Mouse (Mus musculus) granulocyte monocyte progenitor cell, adult 5-6 weeks (primary cell): ENCODE data around the gene Cwc15. TPM values are rescaled to one million over a fixed set of nuclear protein-coding genes. Genes with fewer than 3 reads are reported as not detected.

Source experiments
- ATAC-seq: replicated peaks from 2 replicates; pipeline ENCODE4 v1.8.0; 2016; ENCODE audit warnings: mild to moderate bottlenecking, moderate TSS enrichment, inconsistent platforms; ENCODE audit not compliant: poor library complexity, severe bottlenecking
- total RNA-seq, 2 experiments: library from RNA; stranded (forward) in 1 of 2; stranded (reverse) in 1 of 2; fragments of 200-712, 200-1000 nt in 1 of 2; fragments of >200 nt in 1 of 2; fragmentation: Nextera tagmentation in 1 of 2; gene quantifications; 2 replicates each; pipeline ENCODE4 v1.2.3; 2014 to 2017

The Cwc15 gene
- total RNA-seq, 2 experiments from 2014 or later, result 180 to 214 TPM

- ATAC-seq, result no peak
These were observed 47.4 kb downstream of the Cwc15 start for GRCm38 (mm10) chr9:14547584-14548365.

GRCm38 (mm10) chr9:14548366-14548761 is 47.9 kb downstream of the Cwc15 start:
- ATAC-seq, result no peak

- ATAC-seq, result no peak
These were observed 57.9 kb downstream of the Cwc15 start for GRCm38 (mm10) chr9:14558332-14558731.

DNA sequence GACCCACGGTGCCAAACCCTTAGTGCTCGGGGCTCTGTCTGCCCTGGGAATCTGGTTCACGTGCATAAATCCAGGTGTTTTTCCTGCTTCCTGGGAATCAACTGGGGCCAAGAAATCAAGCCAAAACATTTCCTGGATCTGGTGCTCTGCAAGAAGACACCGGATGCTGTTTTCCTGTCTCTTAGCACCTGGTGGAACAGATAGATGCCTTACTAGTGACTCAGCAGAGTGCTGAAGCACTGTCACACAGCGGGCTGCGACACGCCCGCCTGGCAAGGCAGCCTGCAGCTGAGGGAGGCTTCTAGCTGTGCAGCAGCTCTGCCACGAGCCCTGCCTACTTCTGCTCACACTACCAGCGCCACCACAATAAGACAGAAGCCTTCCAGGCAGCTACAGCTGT is 59.0 kb downstream of the Cwc15 start:
- no peak for ATAC-seq

GRCm38 (mm10) chr9:14559996-14560395 is 59.6 kb downstream of the Cwc15 start:
- no peak for ATAC-seq

Other genes starting within 250 kb of the Cwc15 start
- 5.5 and 8.3 TPM in 2 replicates for gene Sesn3, start 225.6 kb upstream of the Cwc15 start, total RNA-seq (2014; fragmentation: Nextera tagmentation)
- gene Sesn3, start 225.6 kb upstream of the Cwc15 start, total RNA-seq (2017), result 5.5 and 6.4 TPM in 2 replicates
- 13.4 and 14.7 TPM in 2 replicates for gene Endod1, start 119.1 kb upstream of the Cwc15 start, total RNA-seq (2014; fragmentation: Nextera tagmentation)
- gene Endod1, start 119.1 kb upstream of the Cwc15 start, total RNA-seq (2017), result 17.3 and 18.4 TPM in 2 replicates
- 0.19 TPM in 1 of 2 replicates, not detected in the other for gene Kdm4d, start 135 bp upstream of the Cwc15 start, total RNA-seq (2014; fragmentation: Nextera tagmentation)
- gene Kdm4d, start 135 bp upstream of the Cwc15 start, total RNA-seq (2017), result 0.10 and 0.82 TPM in 2 replicates
- 0.17 TPM in 1 of 2 replicates, not detected in the other for gene Amotl1, start 144.4 kb downstream of the Cwc15 start, total RNA-seq (2014; fragmentation: Nextera tagmentation)
- not detected in 2 replicates for gene Amotl1, start 144.4 kb downstream of the Cwc15 start, total RNA-seq (2017)
- gene Piwil4, start 240.1 kb downstream of the Cwc15 start, total RNA-seq (2014; fragmentation: Nextera tagmentation), result not detected in 2 replicates
- gene Piwil4, start 240.1 kb downstream of the Cwc15 start, total RNA-seq (2017), result 0.09 TPM in 1 of 2 replicates, not detected in the other